Mouse (Mus musculus) cortical plate, adult 2 months (tissue): Measurements from ENCODE around the gene Hspb9.

Source experiments
- CTCF ChIP-seq: fragments of 200-500 bp; IDR thresholded peaks from 2 replicates; pipeline ENCODE4 v1.5.1; 2011; ENCODE audit warnings: mild to moderate bottlenecking, control low read depth, low read length; ENCODE audit not compliant: insufficient read depth; ENCODE audit errors: extremely low read depth
- POLR2A ChIP-seq: fragments of 200-500 bp; IDR thresholded peaks from 2 replicates; pipeline ENCODE4 v1.6.1; 2011; ENCODE audit warnings: mild to moderate bottlenecking, low read length, control low read depth; ENCODE audit not compliant: insufficient read depth; ENCODE audit errors: extremely low read depth

GRCm38 (mm10) chr11:100671049-100671448 is 42.6 kb upstream of the Hspb9 start:
- TF ChIP-seq POLR2A (no peak), CTCF (no peak)
